Mouse (Mus musculus) kidney, adult 2 months (tissue): Measurements from ENCODE around the gene Exoc6b. TPM values are rescaled to one million over a fixed set of nuclear protein-coding genes. Genes with fewer than 3 reads are reported as not detected.

Source experiments
- DNase-seq: peaks from one replicate; pipeline ENCODE4 v3.0.0; 2021
- H3K27ac ChIP-seq: fragments of 200-500 bp; 2 replicates; pipeline ENCODE4 v1.5.1; 2012; ENCODE audit warnings: low read depth, low read length, control low read depth, inconsistent platforms; ENCODE audit not compliant: insufficient read depth
- H3K27me3 ChIP-seq: fragments of 200-500 bp; replicated peaks from 2 replicates; pipeline ENCODE4 v1.6.1; 2012; ENCODE audit warnings: mild to moderate bottlenecking, moderate library complexity, low read length, inconsistent platforms; ENCODE audit not compliant: control insufficient read depth, insufficient read depth
- H3K36me3 ChIP-seq: fragments of 200-500 bp; 2 replicates; pipeline ENCODE4 v1.6.1; 2012; ENCODE audit warnings: mild to moderate bottlenecking, moderate library complexity, low read length, inconsistent platforms; ENCODE audit not compliant: control insufficient read depth, insufficient read depth
- H3K4me1 ChIP-seq: fragments of 200-500 bp; 2 replicates; pipeline ENCODE4 v1.6.1; 2011; ENCODE audit warnings: low read length; ENCODE audit not compliant: control insufficient read depth, insufficient read depth
- H3K4me3 ChIP-seq: fragments of 200-500 bp; 2 replicates; pipeline ENCODE4 v1.5.1; 2011; ENCODE audit warnings: mild to moderate bottlenecking, low read depth, low read length, control low read depth; ENCODE audit not compliant: insufficient read depth
- CTCF ChIP-seq: fragments of 200-500 bp; conservative IDR thresholded peaks from 2 replicates; pipeline ENCODE4 v1.5.1; 2011; ENCODE audit warnings: low read depth, mild to moderate bottlenecking, control low read depth, low read length, moderate library complexity, mixed read lengths; ENCODE audit not compliant: insufficient read depth, insufficient read length
- POLR2A ChIP-seq: fragments of 200-500 bp; IDR thresholded peaks from one replicate; pipeline ENCODE4 v1.6.1; 2011; ENCODE audit warnings: low read depth, low read length, control low read depth
- WGBS: fragments of 180-500 bp; shearing (Covaris S2); methylation state at CpG from one replicate; pipeline ENCODE4 v1.1.7; 2018; 5-methylcytosine and 5-hydroxymethylcytosine counted together
- polyA plus RNA-seq: library from polyadenylated mRNA; depleted of rRNA; stranded (reverse); fragments of >200 nt; gene quantifications from 2 replicates; pipeline ENCODE4 v1.2.3, GENCODE M21; 2012

Exoc6b gene
- polyA plus RNA-seq, 1 experiment, result 8.4 TPM

DNA sequence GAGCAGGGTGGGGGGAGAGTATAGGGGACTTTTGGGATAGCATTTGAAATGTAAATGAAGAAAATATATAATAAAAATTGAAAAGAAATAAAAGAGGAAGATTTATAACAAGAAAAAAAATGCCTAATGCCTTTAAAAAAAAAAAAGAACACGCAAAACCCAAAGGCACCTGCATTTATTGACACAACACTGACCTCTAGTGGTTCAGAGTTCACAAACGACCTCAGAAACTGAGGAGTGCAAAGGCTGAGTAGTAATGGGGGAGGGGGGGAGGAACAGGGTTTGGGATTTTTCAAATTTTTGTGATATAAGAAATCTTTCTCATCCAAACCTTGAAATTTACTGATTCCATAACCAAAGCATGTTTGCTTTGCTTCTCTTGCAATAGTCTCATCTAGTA lies 156.9 kb downstream of the Exoc6b start:
- H3K4me1 ChIP-seq, result no peaks in the 10 kb centered on the region; the same call in 1 of the 2 replicates
- H3K27ac ChIP-seq, result no peak overlapping the region
- peak; percentile 67 for DNase-seq
- no peak overlapping the region for H3K4me3 ChIP-seq
- WGBS, result 4% methylated on average over 2 of the region's 2 CpGs
- H3K36me3 ChIP-seq, result no peaks in the 10 kb centered on the region
- no peaks in the 10 kb centered on the region for H3K27me3 ChIP-seq
- TF ChIP-seq CTCF (peak; percentile 38), POLR2A (no peak)

DNA sequence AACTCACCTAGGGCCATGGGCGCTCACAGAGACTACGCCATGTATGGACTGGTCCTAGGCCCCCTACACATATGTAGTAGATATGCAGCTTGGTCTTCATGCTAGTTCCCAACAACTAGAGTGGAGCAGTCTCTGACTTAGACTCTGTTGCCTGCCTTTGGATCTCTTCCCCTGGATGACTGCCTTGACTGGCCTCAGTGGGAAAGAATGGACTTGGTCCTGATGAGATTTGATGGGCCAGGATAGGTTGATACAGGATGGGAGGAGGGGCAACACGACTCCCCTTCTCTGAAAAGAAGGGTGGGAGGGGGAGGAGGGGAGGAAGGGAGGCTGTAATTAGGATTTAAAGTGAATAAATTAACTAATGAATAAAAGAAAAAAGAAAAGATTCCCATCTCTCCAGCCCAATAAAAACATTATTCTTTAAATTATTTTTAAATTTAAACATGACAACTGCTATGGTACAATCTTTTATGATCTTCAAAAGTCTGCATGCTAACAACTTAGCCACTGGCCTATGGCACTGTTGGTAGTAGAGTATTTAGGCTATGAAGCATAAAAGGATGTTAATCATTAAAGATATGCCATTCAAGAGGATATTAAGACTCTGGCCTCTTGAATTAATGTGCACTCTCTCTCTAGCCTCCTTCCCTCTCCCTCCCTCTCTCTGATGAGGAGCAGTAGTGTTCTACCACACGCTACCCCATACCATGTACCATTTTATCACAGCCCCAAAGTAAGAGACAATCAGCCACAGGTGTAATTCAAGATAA lies 170.1 kb downstream of the Exoc6b start:
- DNase-seq, result peak; percentile 17
- no peaks in the 10 kb centered on the region for H3K36me3 ChIP-seq
- no peak for TF ChIP-seq CTCF
- no peak for TF ChIP-seq POLR2A
- no peak overlapping the region for H3K27ac ChIP-seq
- WGBS, result 68% methylated on average over 4 of the region's 4 CpGs
- no peak overlapping the region for H3K4me3 ChIP-seq
- H3K27me3 ChIP-seq, result no peaks in the 10 kb centered on the region
- peaks cover 12% of the 10 kb centered on the region for H3K4me1 ChIP-seq

DNA sequence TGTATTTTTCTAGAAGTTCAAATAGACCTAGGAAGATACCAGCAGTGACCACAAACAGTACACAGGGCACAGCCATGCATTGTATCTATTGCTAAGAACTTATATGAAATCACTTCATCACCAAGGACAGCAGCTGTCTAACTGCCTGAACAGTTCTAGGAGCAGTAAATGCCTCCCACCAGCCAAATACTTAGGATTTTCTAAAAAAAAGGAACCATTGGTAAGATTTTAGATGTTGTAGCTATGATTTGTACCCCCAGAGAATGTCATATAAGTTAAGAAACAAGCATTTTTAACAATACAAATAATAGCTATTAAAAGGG lies 175.6 kb downstream of the Exoc6b start:
- DNase-seq, result no peak
- TF ChIP-seq CTCF (no peak), POLR2A (no peak)
- Histone ChIP-seq H3K36me3 (no peaks in the 10 kb centered on the region), H3K4me1 (peaks cover 9% of the 10 kb centered on the region; the same call in 1 of the 2 replicates), H3K4me3 (no peak overlapping the region), H3K27me3 (no peaks in the 10 kb centered on the region), H3K27ac (no peak overlapping the region)

DNA sequence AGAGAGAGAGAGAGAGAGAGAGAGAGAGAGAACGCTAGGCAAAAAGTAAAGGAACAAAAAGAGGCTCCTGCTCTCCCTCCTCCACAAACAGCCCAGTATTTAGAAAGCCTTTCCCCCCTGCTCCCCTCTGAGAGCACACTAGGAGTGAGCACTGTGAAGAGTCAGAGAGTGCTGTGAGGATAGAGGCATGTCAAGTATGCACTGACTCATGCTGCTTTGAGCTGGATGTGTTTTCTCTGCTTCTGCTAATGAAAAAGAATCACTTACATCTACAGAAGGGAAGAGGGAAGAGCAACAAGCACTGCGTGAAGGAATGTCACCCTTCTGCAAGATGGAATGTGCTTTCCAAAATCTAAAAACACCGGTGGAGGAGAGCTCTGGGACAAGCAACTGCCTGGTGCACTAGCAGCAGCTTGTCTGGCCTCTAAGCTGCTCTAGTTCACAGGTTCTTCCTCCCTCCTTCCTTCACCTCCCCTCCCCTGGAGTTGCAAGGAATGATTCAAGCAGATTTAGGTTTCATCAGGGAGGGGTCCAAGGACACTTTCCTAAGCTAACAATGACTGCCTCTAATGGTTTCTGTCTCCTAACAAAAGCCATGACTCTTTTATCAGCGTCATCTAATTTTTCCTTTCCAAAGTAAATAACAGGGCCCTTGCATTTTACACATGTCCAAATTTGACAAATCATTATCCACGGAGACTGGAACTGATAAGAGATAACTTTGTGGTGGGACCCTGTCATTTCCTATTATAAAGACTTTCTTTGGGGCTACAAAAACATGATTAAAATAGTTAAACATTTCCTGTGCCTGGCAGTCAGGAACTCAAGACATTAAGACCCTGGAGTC lies 176.2 kb downstream of the Exoc6b start:
- H3K4me3 ChIP-seq, result no peak overlapping the region
- H3K4me1 ChIP-seq, result peaks cover 9% of the 10 kb centered on the region; the same call in 1 of the 2 replicates
- peak overlapping the region; percentile 60 for H3K27ac ChIP-seq
- WGBS, result 43% methylated on average over 5 of the region's 5 CpGs
- TF ChIP-seq CTCF (no peak), POLR2A (no peak)
- peak; percentile 14 for DNase-seq
- H3K36me3 ChIP-seq, result no peaks in the 10 kb centered on the region
- no peaks in the 10 kb centered on the region for H3K27me3 ChIP-seq

DNA sequence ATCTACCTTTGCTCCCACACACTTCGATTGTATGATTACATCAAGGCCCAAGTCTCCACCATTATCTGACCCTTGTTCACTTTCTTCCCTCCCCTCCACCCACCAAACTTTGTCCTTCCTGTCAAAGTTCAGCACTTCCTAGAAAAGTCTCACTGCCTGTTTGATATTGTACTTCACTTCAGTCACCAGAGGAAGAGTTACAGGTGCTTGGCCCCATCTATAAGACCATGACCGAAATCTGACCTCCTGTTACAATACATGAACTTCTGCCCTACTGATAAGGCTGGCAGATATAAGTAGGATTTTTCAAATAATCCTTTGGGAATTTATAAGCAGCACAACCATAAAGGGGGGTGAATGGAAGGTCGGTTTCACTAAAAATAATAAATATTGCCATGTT lies 182.8 kb downstream of the Exoc6b start:
- WGBS, result 56% methylated on average over 3 of the region's 3 CpGs
- DNase-seq, result peak; percentile 68
- H3K4me3 ChIP-seq, result no peak overlapping the region
- no peaks in the 10 kb centered on the region for H3K27me3 ChIP-seq
- no peaks in the 10 kb centered on the region; the same call in 1 of the 2 replicates for H3K4me1 ChIP-seq
- no peaks in the 10 kb centered on the region for H3K36me3 ChIP-seq
- TF ChIP-seq CTCF (no peak), POLR2A (no peak)
- H3K27ac ChIP-seq, result no peak overlapping the region

DNA sequence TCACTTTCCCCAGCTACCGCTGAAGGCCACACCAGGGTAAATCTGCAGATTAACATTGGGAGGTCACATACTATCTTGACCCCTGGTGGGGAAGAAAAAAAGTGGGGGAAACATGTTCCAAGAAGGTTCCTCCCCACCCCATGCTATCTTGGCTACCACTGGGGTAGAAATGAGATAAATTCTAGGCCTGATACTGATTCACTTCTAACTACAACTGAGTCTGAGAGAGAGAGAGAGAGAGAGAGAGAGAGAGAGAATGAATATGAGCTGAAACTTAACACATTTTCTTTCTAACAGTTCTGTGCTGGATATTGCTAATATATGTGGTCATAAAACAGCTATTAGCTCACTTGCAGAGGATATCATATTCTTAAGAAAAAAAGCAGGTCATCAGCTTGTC lies 184.2 kb downstream of the Exoc6b start:
- Histone ChIP-seq H3K4me3 (no peak overlapping the region), H3K36me3 (no peaks in the 10 kb centered on the region), H3K27me3 (no peaks in the 10 kb centered on the region), H3K27ac (no peak overlapping the region), H3K4me1 (no peaks in the 10 kb centered on the region; the same call in 1 of the 2 replicates)
- TF ChIP-seq POLR2A, result no peak
- TF ChIP-seq CTCF, result no peak
- DNase-seq, result no peak
- 93% methylated on average over 1 of the region's 1 CpGs for WGBS

DNA sequence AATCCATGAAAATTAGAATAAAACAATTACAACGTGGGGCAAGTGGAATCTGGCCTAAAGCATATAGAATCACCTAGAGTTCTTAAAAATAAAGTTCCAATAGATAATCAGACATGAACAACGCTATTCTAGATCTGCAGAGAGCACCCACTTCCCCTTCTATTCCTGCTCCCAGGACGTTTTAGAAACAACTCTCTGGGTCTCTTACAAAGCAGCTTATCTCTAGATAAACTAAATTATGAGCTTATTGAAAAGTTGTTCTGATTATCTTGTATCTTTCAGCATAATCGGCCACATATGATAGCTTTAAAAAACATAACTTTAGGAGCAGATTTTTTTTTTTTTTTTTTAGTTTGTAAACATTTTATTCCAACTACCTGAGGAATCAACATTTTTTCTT lies 185.6 kb downstream of the Exoc6b start:
- Histone ChIP-seq H3K27ac (no peak overlapping the region), H3K27me3 (no peaks in the 10 kb centered on the region), H3K4me3 (no peak overlapping the region), H3K36me3 (no peaks in the 10 kb centered on the region), H3K4me1 (no peaks in the 10 kb centered on the region; the same call in 1 of the 2 replicates)
- WGBS, result 79% methylated on average over 4 of the region's 4 CpGs
- TF ChIP-seq POLR2A, result no peak
- TF ChIP-seq CTCF, result no peak
- no peak for DNase-seq
